Mouse (Mus musculus) ES-E14 (cell line): ENCODE measurements around the gene 4933421I07Rik. TPM values are rescaled to one million over a fixed set of nuclear protein-coding genes. Genes with fewer than 3 reads are reported as not detected.
A peak's percentile ranks its signal among the peaks of the same experiment; 100 is the strongest.

Experiments
- DNase-seq: peaks from one replicate; pipeline ENCODE4 v3.0.0-alpha.2; 2013; ENCODE audit warnings: low read depth, low spot score
- H3K27ac ChIP-seq: 2 replicates; pipeline ENCODE4 v1.5.1; 2012; ENCODE audit warnings: low read depth, mild to moderate bottlenecking, low read length, moderate library complexity, mixed read lengths; ENCODE audit not compliant: poor library complexity, insufficient read depth, severe bottlenecking
- H3K36me3 ChIP-seq: 2 replicates; pipeline ENCODE4 v1.6.1; 2012; ENCODE audit warnings: mild to moderate bottlenecking, low read length, moderate library complexity, mixed read lengths; ENCODE audit not compliant: control insufficient read depth, poor library complexity, insufficient read depth, severe bottlenecking
- H3K4me1 ChIP-seq, 2 experiments: fragments of 150-350 bp in 1 of 2; sonication (generic) in 1 of 2; 2 replicates each; pipeline ENCODE4 v1.6.1; 2012; ENCODE audit warnings: low read length in 2 of 2, mild to moderate bottlenecking in 1 of 2, mixed read lengths in 1 of 2; ENCODE audit not compliant: control insufficient read depth in 2 of 2, insufficient read depth in 2 of 2, poor library complexity in 1 of 2
- H3K4me3 ChIP-seq, 2 experiments: fragments of 150-350 bp in 1 of 2; sonication (generic) in 1 of 2; 2 replicates each; pipeline ENCODE4 v1.5.1; 2012; ENCODE audit warnings: low read length in 2 of 2, low read depth in 1 of 2, mild to moderate bottlenecking in 1 of 2, mixed read lengths in 1 of 2; ENCODE audit not compliant: insufficient read depth in 1 of 2, poor library complexity in 1 of 2, severe bottlenecking in 1 of 2
- H3K9ac ChIP-seq: 2 replicates; pipeline ENCODE4 v1.6.1; 2012; ENCODE audit warnings: low read depth, mild to moderate bottlenecking, low read length, mixed read lengths; ENCODE audit not compliant: poor library complexity, insufficient read depth, severe bottlenecking
- H3K9me3 ChIP-seq: fragments of 150-350 bp; sonication (generic); 2 replicates; pipeline ENCODE4 v1.6.1; 2012; ENCODE audit warnings: low read depth, mild to moderate bottlenecking, low read length; ENCODE audit not compliant: control insufficient read depth, insufficient read depth
- CHD2 ChIP-seq: IDR thresholded peaks from 2 replicates; pipeline ENCODE4 v1.6.1; 2014; ENCODE audit warnings: mild to moderate bottlenecking, low read depth, low read length, inconsistent platforms
- HCFC1 ChIP-seq: IDR thresholded peaks from 2 replicates; pipeline ENCODE4 v1.6.1; 2012; ENCODE audit warnings: low read length, inconsistent platforms, borderline replicate concordance; ENCODE audit not compliant: insufficient read depth
- MAFK ChIP-seq: IDR thresholded peaks from 2 replicates; pipeline ENCODE4 v1.6.1; 2014; ENCODE audit warnings: mild to moderate bottlenecking, low read depth, low read length, inconsistent platforms; ENCODE audit not compliant: insufficient read depth
- ZC3H11A ChIP-seq: IDR thresholded peaks from 2 replicates; pipeline ENCODE4 v1.6.1; 2012; ENCODE audit warnings: low read depth, mild to moderate bottlenecking, inconsistent platforms, low read length, borderline replicate concordance
- ZNF384 ChIP-seq: IDR thresholded peaks from 2 replicates; pipeline ENCODE4 v1.6.1; 2012; ENCODE audit warnings: low read depth, low read length, inconsistent platforms
- in situ Hi-C, 2 experiments: fragments of 600-800 bp; cut with MboI; formaldehyde crosslinking; loops; one replicate each; pipeline ENCODE4 v1.15.1; 2025; ENCODE audit warnings: low sequenced_read_pairs in 2 of 2, inconsistent platforms in 1 of 2; ENCODE audit not compliant: unreplicated experiment in 2 of 2
- total RNA-seq: library from RNA; depleted of rRNA; stranded (reverse); fragments of 300-350 nt; gene quantifications from 2 replicates; pipeline ENCODE4 v1.2.3, GENCODE M21; 2012; rRNA removed

The 4933421I07Rik gene
- not detected in 2 replicates for total RNA-seq

DNA sequence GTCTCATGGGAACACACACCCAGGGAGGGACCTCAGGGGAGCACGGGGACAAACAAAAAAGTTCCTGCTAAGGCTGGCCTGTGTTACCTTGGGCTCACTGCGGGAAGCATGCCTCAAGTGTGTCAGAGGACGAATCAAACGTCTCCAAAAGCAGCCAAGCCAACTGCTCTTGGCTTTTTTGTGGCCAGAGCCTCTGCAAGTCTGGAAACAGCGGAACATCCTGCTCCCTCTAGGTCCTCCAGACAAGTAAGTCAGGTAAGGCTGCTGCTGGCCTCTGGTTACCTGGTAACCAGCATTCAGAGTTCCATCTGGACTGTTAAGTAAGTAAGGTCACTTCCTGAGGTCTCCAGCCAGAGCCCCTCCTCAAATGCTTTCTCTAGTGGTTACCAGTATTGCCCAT lies at the start of gene 4933421I07Rik:
Gene 4933421I07Rik, minus strand, starts transcription at position 271 of the 400 bp plus-strand sequence.
- Histone ChIP-seq H3K9ac (no peak within 1 kb of the TSS), H3K9me3 (no peaks in the 10 kb centered on the region), H3K36me3 (no peaks in the 10 kb centered on the region), H3K27ac (no peak within 1 kb of the TSS), H3K4me3 (no peak within 1 kb of the TSS), H3K4me1 (no peaks in the 10 kb centered on the region)
- in situ Hi-C loops: no loop called here
- DNase-seq: no peak
- no peak for TF ChIP-seq MAFK
- TF ChIP-seq HCFC1: no peak
- no peak for TF ChIP-seq ZNF384
- TF ChIP-seq CHD2: no peak
- TF ChIP-seq ZC3H11A: no peak

DNA sequence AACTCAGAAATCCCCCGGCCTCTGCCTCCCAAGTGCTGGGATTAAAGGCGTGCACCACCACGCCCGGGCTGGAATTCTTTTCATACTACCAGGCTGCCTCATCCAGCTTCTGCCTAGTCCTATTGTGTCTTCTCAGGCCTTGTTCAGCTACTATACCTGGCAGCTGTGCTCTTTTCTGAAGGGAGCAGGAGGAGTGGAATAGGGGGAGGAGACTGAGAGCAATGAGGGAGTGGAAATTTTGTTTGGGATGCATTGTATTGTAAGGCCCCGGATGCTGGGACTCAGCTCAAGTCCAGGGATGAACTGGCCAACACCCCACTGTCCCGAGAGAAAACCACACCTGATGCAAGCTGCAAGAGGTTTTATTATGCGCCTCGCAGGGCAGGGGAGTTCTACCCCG lies 49.4 kb upstream of the 4933421I07Rik start:
- TF ChIP-seq HCFC1 (no peak), MAFK (no peak), ZC3H11A (no peak), CHD2 (no peak), ZNF384 (no peak)
- in situ Hi-C loops: no loop called here
- peak overlapping the region; percentile 86; the same call in 1 of the 2 replicates for H3K27ac ChIP-seq
- no peak overlapping the region for H3K9ac ChIP-seq
- DNase-seq: peak; percentile 35
- no peak overlapping the region for H3K4me3 ChIP-seq
- H3K9me3 ChIP-seq: peaks cover 9% of the 10 kb centered on the region
- H3K4me1 ChIP-seq: no peaks in the 10 kb centered on the region; a peak in 1 of 4 replicates
- peaks cover 9% of the 10 kb centered on the region for H3K36me3 ChIP-seq

DNA sequence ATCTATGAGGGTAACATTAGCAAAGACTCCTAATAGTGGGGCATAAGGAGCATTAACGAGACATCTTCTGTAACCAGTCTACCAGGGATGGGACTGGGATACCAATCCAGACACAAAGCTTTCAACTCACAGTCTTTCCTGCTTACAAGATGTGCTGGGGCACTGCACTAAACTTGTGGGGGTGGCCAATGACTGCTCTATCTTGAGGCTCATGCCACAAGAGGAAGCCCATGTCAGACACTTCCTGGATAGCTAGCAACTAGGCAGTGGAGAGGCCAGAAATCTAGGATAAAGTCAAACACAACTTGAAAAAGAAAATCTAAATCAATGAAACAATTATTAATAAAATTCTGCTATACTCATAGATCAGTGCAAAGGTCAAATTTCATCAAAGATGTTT lies 48.3 kb upstream of the 4933421I07Rik start:
- Histone ChIP-seq H3K9me3 (peaks cover 9% of the 10 kb centered on the region), H3K9ac (no peak overlapping the region), H3K4me1 (no peaks in the 10 kb centered on the region), H3K4me3 (no peak overlapping the region), H3K36me3 (peaks cover 9% of the 10 kb centered on the region), H3K27ac (no peak overlapping the region)
- in situ Hi-C loops: no loop called here
- TF ChIP-seq MAFK (no peak), ZNF384 (no peak), ZC3H11A (no peak), CHD2 (no peak), HCFC1 (no peak)
- no peak for DNase-seq

DNA sequence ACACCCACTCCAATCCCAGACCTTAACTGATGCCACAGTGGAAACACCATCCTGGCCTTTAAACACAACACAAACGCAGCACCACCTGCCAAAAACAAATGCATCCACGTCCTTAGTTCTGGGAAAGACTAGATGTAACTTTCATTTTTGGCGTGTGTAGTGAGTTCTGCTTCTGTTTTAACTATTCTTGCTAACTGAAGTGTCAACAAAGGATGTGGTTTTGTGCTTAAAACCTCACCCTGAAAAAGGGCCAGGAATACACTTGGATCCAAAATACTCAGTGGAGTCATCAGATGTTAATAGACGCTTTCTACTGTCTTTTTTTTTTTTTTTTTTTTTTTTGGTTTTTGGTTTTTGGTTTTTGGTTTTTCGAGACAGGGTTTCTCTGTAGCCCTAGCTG lies 42.9 kb upstream of the 4933421I07Rik start:
- in situ Hi-C loops: no loop called here
- H3K27ac ChIP-seq: no peak overlapping the region
- H3K4me3 ChIP-seq: no peak overlapping the region
- H3K36me3 ChIP-seq: peaks cover 6% of the 10 kb centered on the region
- no peak overlapping the region for H3K9ac ChIP-seq
- no peak for TF ChIP-seq CHD2
- TF ChIP-seq ZC3H11A: no peak
- TF ChIP-seq MAFK: no peak
- no peak for TF ChIP-seq ZNF384
- TF ChIP-seq HCFC1: no peak
- no peaks in the 10 kb centered on the region for H3K4me1 ChIP-seq
- 0 out of 2 replicates have a peak, but pooled peaks cover 2% of the 10 kb centered on the region for H3K9me3 ChIP-seq
- no peak for DNase-seq

DNA sequence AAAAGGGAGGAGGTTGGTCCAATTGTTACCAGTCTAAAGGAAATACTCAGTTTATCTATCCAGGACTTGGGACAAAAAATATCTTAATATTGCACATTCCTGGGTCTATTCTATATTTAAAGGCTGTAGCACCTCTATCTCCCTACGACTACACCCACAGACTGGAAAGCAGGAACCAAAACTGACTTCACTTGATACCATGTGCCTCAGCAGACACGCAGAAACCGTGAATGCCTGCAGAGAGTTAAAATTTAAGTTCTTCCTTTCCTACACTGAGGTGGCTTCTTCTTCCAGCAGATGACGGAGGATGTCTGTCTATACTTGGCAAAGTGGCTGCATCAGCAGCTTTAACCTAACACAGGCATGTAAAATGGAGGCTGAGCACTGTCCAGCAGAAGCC lies 42.4 kb upstream of the 4933421I07Rik start:
- H3K36me3 ChIP-seq: peaks cover 6% of the 10 kb centered on the region
- TF ChIP-seq ZC3H11A: no peak
- no peak for TF ChIP-seq CHD2
- TF ChIP-seq ZNF384: no peak
- no peak for TF ChIP-seq HCFC1
- no peak for TF ChIP-seq MAFK
- H3K9ac ChIP-seq: no peak overlapping the region
- no peak overlapping the region for H3K4me3 ChIP-seq
- H3K27ac ChIP-seq: no peak overlapping the region
- no peak for DNase-seq
- in situ Hi-C loops: no loop called here
- H3K4me1 ChIP-seq: no peaks in the 10 kb centered on the region
- 0 out of 2 replicates have a peak, but pooled peaks cover 2% of the 10 kb centered on the region for H3K9me3 ChIP-seq
